In genomic region chr14:46060622-46061381, GRCm38 (mm10) we compare ENCODE assay signal across 8 mouse cellular contexts.
A peak's percentile ranks its signal among the peaks of the same experiment; 100 is the strongest.
DNase-seq lines count a peak whose midpoint lies in the region; ATAC-seq and TF ChIP-seq lines count a peak whose summit lies in the region.

No protein-coding gene starts in this region.

- no peaks in the 10 kb centered on the region for H3K79me2 ChIP-seq in liver, adult 2 months (ENCODE audit: control insufficient read depth, insufficient read depth, low read length)
- H3K79me2 ChIP-seq in myocyte (ENCODE audit: control insufficient read depth, insufficient read depth) = no peaks in the 10 kb centered on the region

- no peaks in the 10 kb centered on the region for H3K4me1 ChIP-seq in liver, adult 2 months (ENCODE audit: control insufficient read depth, insufficient read depth, low read length)
- H3K4me1 ChIP-seq in limb, embryonic 13.5 days = peaks cover 11% of the 10 kb centered on the region

- peak overlapping the region; percentile 50 for H3K4me2 ChIP-seq in limb, embryonic 13.5 days (replicated peaks)
- H3K4me2 ChIP-seq in myocyte (ENCODE audit: low read depth) = peak overlapping the region; percentile 42

- TF ChIP-seq POLR2A in liver, adult 2 months (IDR thresholded peaks at IDR 0.05; ENCODE audit: extremely low read depth, insufficient read depth, low read length) = no peak
- TF ChIP-seq POLR2A in myocyte (IDR thresholded peaks at IDR 0.05; ENCODE audit: insufficient read length, low read depth) = no peak

- H3K36me3 ChIP-seq in liver, adult 2 months (ENCODE audit: control insufficient read depth, insufficient read depth, low read length) = no peaks in the 10 kb centered on the region
- H3K36me3 ChIP-seq in limb, embryonic 13.5 days = no peaks in the 10 kb centered on the region
- no peaks in the 10 kb centered on the region for H3K36me3 ChIP-seq in myocyte (ENCODE audit: control insufficient read depth, insufficient read depth)

- WGBS in liver, adult 2 months = 15% methylated on average over 14 of the region's 14 CpGs
- WGBS in limb, embryonic 13.5 days = 28% methylated on average over 14 of the region's 14 CpGs

- H3K4me3 ChIP-seq in liver, adult 2 months (ENCODE audit: insufficient read depth, low read depth, low read length) = no peak overlapping the region
- H3K4me3 ChIP-seq in limb, embryonic 13.5 days = 0 out of 2 replicates have a peak overlapping the region, but pooled peaks have one; percentile 17
- no peak overlapping the region for H3K4me3 ChIP-seq in myocyte

- no peaks in the 10 kb centered on the region for H3K27me3 ChIP-seq in liver, adult 2 months (ENCODE audit: control insufficient read depth, insufficient read depth, low read length)
- 0 out of 2 replicates have a peak, but pooled peaks cover 4% of the 10 kb centered on the region for H3K27me3 ChIP-seq in limb, embryonic 13.5 days
- H3K27me3 ChIP-seq in myocyte (ENCODE audit: control insufficient read depth, insufficient read depth, insufficient read length) = no peaks in the 10 kb centered on the region

- no peak for TF ChIP-seq CTCF in liver, adult 2 months (IDR thresholded peaks at IDR 0.05; ENCODE audit: low read depth, low read length)

- peak; percentile 52; the same call in 1 of the 2 replicates for ATAC-seq in frontal cortex, adult (ENCODE audit: low TSS enrichment)
- no peak for ATAC-seq in limb, embryonic 13.5 days (ENCODE audit: low FRiP score, low read depth)

- peak; percentile 46 for DNase-seq in liver, adult 2 months (ENCODE audit: extremely low read depth, low read depth, low spot score)
- no peak for DNase-seq in liver
- DNase-seq in kidney, adult 18-20 months = peak; percentile 7
- no peak for DNase-seq in thymus, postnatal 36 days
- DNase-seq in MN1 (ENCODE audit: low spot score) = no peak

- no peak overlapping the region for H3ac ChIP-seq in myocyte (ENCODE audit: control insufficient read depth, insufficient read length)

- H3K27ac ChIP-seq in liver, adult 2 months (replicated peaks; ENCODE audit: insufficient read depth, low read depth, low read length) = no peak overlapping the region
- no peak overlapping the region for H3K27ac ChIP-seq in limb, embryonic 13.5 days

- H3K9me3 ChIP-seq in limb, embryonic 13.5 days = no peaks in the 10 kb centered on the region

- no peak overlapping the region for H3K9ac ChIP-seq in liver, adult 2 months (ENCODE audit: low read depth, low read length)
- no peak overlapping the region for H3K9ac ChIP-seq in limb, embryonic 13.5 days

TF ChIP-seq in myocyte, 11 proteins besides CTCF, POLR2A, EP300 and RAD21:
- TF ChIP-seq TCF3 (IDR thresholded peaks at IDR 0.05; ENCODE audit: insufficient read length, low read depth) = no peak
- no peak for TF ChIP-seq REST (IDR thresholded peaks at IDR 0.05; ENCODE audit: insufficient read depth, insufficient read length)
- no peak for TF ChIP-seq CEBPB (IDR thresholded peaks at IDR 0.05; ENCODE audit: insufficient read depth, poor library complexity, severe bottlenecking)
- no peak for TF ChIP-seq MAX (IDR thresholded peaks at IDR 0.05; ENCODE audit: low read depth)
- TF ChIP-seq USF1 (IDR thresholded peaks at IDR 0.05; ENCODE audit: low read depth) = no peak
- TF ChIP-seq MYOG (IDR thresholded peaks at IDR 0.05; ENCODE audit: control insufficient read depth in 1 of 3, insufficient read depth in 1 of 3, insufficient read length in 2 of 3, low read depth in 2 of 3) = no peak
- TF ChIP-seq E2F4 (IDR thresholded peaks at IDR 0.05; ENCODE audit: insufficient read depth) = no peak
- TF ChIP-seq SRF (IDR thresholded peaks at IDR 0.05; ENCODE audit: control insufficient read depth, insufficient read length, low read depth) = no peak
- TF ChIP-seq TCF12 (IDR thresholded peaks at IDR 0.05; ENCODE audit: insufficient read depth, poor library complexity, severe bottlenecking) = no peak

Comparison
In these comparisons a context has a peak if more than half of its experiments do, and no peak if none do; other contexts are left out.
1. DNase-seq: peak in liver, adult 2 months (single experiment) and kidney, adult 18-20 months (single experiment); none in liver (single experiment), thymus, postnatal 36 days (0 of 2) and MN1 (single experiment).